Mouse (Mus musculus): ENCODE measurements around the gene Ly6g5b.
"Not testable (repeated sequence)": the region's sequence is repeated elsewhere in the genome, so short reads cannot be mapped to it uniquely, and the experiment has no call there.

Ly6g5b gene

GRCm38 (mm10) chr17:35139269-35139668 lies 24.0 kb upstream of the Ly6g5b start:
- DNase-seq (ENCODE audit: low spot score), result no peak

DNA sequence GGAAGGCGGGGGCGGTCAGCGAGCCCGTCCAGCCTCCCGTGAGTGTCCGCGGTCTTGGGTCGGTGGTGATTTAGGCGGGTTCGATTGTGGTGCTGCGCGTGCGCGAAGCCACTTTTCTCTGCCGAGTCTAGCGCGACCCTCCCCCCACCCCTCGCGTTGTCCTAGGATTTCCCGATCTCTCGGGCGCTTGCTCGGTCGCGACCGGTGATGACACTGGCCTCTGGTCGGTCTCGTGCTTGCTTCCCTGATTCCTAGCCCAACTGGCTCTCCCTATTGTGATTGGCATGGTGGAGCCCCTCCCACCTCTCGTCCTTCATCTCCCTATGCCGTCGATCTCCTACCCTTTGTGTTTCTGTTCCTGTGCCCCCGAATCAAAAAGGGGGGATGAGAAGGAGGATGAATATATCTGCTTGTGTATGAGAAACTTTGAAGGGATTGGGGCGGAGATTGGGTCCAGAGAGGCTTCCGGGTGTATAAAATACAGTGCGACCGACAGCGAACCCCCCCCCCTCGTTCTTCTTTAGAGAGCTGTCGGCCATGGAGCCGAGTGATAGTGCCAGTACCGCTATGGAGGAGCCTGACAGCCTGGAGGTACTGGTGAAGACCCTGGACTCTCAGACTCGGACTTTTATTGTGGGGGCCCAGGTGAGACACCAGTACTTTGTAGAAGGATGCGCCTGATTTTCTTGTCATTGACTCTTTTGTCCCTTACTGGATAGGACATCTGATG lies 20.5 kb upstream of the Ly6g5b start:
- DNase-seq (ENCODE audit: low spot score), result peak; percentile 53

DNA sequence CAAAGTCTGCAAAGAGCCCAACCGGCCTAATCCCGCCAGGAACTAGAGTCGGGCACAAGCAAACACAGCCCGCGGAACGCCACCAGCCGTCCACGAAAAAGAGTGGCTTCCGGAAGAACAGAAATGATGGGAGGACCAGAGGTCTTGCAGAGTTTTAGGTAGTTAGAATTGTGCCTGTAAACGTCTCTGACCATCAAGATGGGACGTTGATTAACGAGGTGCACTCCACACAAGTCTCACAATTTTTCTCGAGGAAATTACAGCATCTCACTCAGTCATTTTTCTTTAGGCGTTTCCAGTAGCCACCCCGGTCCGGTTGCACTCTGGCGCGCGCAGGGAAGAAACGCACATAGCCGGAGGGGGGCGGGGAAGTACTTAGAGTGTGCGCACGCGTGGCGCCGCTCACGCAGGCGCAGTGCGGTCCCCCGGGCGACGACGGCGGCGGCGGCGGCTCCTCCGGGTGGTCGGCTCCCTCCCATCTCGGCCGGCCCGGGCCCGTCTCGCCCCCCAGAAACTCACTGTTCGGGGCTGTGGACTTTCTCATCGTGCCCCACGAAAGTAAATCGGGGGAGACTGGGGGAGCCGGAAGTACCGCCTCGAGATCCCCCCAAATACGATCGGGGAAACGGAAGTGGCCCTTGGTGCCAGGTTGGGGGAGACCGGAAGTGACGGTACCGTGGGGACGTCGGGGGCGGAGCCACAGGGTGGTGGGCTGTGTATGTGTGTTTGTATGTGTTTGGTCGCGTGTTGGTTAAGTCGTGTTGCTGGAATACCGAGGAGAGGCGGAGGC lies 19.8 kb upstream of the Ly6g5b start, which contains the start of gene Bag6:
Gene Bag6, plus strand, starts transcription at position 378 of the 790 bp plus-strand sequence.
- peak; percentile 92 for DNase-seq (ENCODE audit: low spot score)

DNA sequence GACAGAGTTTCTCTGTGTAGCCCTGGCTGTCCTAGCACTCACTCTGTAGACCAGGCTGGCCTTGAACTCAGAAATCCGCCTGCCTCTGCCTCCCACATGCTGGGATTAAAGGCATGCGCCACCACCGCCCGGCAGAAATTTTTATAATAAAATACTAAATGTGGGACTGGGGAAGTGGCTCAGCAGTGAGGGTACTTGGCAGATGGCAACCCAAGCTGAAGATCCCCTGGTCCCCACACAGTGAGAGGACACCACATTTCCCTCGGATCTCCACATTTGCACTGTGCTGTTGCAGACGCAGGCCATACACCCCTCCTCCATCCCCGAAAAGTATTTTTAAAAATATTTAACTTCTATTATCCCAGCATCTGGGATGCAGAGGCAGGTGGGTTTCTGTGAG lies 18.3 kb upstream of the Ly6g5b start:
- DNase-seq (ENCODE audit: low spot score), result no peak

- no peak for DNase-seq (ENCODE audit: low spot score)
Measured at GRCm38 (mm10) chr17:35132174-35132560, 16.9 kb upstream of the Ly6g5b start.

- no peak for DNase-seq (ENCODE audit: low spot score)
Measured at GRCm38 (mm10) chr17:35131500-35132173, 16.4 kb upstream of the Ly6g5b start, which contains the start of gene Apom. Apom (minus strand) TSS chr17:35132050.

GRCm38 (mm10) chr17:35131038-35131437 lies 15.8 kb upstream of the Ly6g5b start:
- DNase-seq (ENCODE audit: low spot score), result no peak

DNA sequence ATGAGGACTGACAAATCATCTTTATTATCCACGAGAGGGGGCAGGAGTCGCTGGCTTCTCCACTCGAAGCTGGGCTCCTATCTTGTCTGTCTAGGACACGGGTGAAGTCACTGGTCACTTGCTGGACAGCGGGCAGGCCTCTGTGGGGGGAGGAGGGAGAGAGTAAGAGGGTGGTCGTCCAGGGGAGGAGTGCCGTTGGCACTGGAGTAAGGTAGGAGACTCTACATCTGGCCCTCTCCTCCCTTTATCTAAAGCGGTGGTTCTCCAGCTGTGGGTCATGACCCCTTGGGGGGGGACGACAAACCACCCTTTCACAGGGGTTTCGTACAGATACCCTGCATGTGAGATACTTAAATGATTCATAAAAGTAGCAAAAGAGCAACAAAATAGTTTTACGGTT lies 13.8 kb upstream of the Ly6g5b start:
- DNase-seq (ENCODE audit: low spot score), result no peak

DNA sequence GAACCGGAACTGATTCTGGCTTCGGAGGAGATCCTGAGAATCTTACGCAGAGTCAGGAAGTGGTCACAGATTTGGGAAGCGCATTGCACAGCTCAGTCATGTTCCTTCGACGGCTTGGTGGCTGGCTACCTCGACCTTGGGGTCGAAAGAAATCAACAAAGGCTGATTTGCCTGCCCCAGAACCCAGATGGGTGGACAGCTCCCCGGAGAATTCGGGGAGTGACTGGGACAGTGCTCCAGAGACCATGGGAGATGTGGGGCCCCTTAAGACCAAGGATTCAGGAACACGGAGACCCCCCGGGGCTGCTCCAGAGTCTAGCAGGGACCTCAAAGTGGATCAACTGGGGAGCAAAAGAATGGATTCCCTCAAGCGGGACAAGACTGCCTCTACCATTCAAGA lies 11.8 kb upstream of the Ly6g5b start:
- no peak for DNase-seq (ENCODE audit: low spot score)

DNA sequence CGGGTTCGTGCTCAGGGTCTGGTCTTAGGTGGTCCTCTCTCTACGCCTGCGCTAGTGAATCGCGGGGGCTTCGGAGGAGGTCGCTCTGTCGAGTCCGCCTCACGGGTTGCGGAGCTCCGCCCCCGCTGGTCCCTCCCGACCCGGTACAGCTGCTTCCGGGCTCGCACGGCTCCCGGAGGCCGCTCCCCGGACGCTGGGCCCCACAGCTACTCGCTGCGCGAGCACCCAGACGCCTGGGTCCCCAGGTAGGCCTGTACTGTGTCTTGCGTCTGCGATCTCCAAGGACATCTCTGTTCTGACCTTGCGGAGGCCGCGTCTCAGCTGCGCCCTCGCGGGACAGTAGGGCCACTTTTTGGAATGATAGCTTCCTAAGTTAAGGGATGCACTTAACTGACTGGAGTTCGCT lies 11.0 kb upstream of the Ly6g5b start, which contains the start of gene D17H6S53E:
Gene D17H6S53E, plus strand, starts transcription at position 168 of the 406 bp plus-strand sequence.
- DNase-seq (ENCODE audit: low spot score), result peak; percentile 77

GRCm38 (mm10) chr17:35125578-35125977 lies 10.3 kb upstream of the Ly6g5b start:
- DNase-seq (ENCODE audit: low spot score), result peak; percentile 33

DNA sequence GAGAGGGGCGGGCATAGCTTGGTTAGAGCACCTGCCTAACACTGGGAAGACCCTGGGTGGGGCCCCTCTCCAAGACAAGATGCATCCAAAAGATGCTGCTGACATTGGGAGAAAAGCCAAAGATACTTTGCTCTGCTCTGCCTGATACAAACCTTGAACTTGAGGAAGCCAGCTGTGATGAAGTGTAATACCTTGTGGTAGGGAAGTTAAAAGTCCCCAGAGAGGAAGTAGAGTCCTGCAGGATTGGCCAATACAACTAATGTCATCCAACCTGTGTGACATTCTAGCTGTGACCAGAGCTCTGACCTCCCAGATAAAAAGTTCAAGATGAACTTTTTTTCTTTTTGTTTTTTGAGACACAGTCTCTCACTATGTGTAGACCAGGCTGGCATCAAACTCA lies 9.9 kb upstream of the Ly6g5b start:
- no peak for DNase-seq (ENCODE audit: low spot score)

DNA sequence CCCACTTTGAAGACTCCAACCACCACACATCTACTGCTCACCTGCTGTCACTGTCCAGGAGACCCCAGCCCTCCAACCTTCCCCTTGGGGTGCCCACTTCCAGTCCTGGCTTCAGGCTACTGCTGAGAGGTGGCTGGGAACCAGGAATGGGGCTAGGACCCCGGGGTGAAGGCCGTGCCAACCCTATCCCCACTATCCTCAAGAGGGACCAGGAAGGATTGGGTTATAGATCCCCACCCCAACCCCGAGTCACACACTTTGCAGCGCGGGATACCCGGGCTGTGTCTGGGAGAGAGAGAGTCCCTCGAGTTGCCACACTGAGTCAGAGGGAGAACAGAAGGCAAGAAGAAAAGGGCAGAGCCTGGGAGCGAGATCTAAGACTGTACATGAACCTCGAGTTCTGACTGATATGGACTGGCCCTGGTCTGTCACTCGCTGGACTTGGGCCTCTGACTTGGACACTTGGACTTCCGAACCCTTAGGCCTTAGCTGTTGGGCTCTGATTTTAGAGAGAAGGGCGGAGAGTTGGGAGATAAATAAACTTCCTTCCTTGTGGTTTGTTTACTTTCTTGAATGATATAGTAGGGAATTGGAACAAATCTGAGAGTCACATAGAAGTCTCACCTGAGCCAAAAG lies 9.2 kb upstream of the Ly6g5b start:
- DNase-seq (ENCODE audit: low spot score), result not testable (repeated sequence)

DNA sequence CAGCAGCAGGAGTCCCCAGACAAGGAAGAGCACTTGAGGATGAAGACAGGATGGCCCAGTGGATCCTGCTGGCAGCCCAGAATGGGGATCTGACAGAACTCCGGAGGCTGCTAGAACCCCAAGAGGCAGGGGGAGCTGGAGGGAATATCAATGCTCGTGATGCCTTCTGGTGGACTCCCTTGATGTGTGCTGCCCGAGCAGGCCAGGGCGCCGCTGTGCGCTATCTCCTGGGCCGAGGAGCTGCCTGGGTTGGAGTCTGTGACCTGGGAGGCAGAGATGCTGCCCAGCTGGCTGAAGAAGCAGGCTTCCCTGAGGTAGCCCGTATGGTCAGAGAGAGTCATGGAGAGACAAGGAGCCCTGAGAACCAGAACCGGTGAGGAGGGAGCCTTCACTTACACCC lies 8.1 kb upstream of the Ly6g5b start:
- DNase-seq (ENCODE audit: low spot score), result not testable (repeated sequence)

DNA sequence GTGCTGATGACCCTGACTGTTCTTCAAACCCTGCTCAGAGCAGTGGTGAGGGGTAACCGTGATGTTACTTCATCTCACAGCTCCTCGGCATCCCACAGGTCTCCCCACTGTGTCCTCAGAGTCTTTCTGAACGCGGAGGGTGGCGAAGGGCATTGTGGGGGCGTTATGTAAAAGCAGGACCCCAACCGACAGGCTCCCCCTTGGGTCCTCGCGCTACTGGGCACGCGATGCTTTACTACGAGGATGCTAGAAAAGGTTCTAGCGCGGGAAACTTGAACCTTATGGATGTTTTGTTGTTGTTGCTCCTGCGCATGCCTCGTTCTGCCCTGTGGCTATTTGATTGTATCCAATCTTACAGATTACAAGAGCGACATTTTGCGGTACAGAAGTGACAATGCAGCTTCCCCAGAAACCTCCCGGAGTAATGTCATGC lies 6.7 kb upstream of the Ly6g5b start, which contains the start of gene Csnk2b:
Gene Csnk2b, minus strand, starts transcription at position 183 of the 433 bp plus-strand sequence.
- peak; percentile 36 for DNase-seq (ENCODE audit: low spot score)

DNA sequence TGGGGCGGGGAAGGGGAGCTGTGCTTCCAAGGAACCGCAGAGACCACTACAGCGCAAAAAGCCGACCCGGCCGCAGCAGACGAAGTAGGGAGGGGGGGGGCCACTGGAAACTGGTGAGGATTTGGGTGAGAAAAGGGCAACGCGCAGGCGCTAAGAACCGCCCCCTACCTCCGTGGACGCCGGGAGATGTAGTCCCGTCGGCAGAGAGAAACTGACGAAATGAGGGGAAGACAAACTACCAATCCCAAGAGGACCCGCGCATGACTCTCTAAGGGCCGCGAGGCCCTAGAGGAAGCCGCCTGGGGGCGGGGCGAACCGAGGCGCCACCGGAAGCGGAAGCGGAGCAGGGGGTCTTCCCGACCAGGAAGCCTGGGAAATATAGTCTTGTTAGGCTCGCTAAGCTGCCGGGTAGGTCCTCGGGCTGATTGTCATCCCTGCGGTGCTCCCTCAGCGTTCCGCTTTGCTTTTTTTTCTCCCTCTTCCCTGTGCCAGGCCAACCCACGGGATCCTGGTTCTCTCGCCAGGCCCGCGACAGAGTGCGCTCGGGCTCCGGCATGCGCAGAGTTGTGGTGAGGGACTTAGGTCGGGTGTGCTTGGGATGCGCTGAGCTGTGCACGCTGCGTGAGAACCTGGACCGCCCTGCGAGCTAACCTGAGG lies 6.0 kb upstream of the Ly6g5b start, which contains the start of gene Gpank1:
Gene Gpank1, plus strand, starts transcription at position 313 of the 657 bp plus-strand sequence.
- peak; percentile 99 for DNase-seq (ENCODE audit: low spot score)

DNA sequence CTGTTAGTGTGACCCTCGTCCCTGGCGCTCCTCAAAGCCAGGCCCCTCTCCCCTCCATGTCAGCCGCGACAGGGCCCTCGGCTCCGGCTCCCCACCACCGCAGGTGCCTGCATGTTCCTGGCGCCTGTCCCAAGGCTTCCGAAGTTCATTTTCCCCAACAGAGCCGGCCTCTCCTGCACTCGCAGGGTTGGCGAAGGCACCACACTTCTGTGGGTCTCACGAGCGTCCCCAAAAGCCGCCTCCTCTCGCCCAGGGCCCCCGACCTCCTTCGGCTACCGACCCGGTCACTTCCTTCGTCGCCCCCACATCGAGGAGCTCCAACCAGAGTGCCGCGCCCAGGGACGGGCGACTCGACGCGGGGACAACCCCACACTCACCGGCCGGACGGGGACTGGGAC lies 5.5 kb upstream of the Ly6g5b start:
- no peak for DNase-seq (ENCODE audit: low spot score)

DNA sequence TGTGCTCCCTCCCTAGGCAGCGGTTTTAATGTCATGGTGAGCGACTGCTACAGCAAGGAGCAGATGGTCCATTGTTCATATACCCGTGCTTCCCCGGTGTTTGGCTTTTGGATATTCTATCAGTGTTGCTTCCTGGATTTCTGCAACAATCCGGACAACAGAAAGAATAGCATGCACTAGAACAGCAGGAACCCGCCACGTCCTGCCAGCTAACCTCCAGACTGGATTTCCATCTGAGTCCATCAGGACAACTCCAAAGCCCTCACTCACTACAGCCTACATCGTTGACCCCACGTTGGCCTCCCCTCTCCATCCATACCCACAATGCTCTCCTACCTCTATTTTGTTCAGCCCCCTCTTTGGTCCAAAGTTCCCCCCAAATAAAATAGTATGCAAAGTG lies 3.5 kb downstream of the Ly6g5b start:
- DNase-seq (ENCODE audit: low spot score), result no peak

DNA sequence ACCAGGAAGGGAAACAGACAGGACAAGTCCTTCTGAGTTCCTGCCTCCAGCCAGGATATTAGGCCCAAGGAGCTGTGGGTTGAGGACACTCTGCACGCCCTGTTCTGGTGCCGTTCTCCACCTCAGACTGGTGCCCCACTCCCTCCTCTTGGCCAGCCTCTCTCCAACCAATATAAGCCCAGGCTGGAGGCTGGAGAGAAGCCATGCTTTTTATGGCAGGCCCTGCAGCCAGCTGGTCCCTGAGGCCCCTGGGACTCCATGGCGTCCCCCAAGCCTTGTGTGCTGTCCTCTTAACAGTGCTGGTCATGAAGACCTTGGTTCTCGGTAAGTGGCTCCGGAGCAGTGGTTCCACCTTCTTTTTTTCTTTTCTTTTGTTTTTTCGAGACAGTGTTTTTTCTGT lies 7.1 kb downstream of the Ly6g5b start, which contains the start of gene Ly6g5c:
Gene Ly6g5c, plus strand, starts transcription at position 183 of the 400 bp plus-strand sequence.
- DNase-seq (ENCODE audit: low spot score), result no peak

GRCm38 (mm10) chr17:35106522-35106921 lies 8.7 kb downstream of the Ly6g5b start:
- no peak for DNase-seq (ENCODE audit: low spot score)

DNA sequence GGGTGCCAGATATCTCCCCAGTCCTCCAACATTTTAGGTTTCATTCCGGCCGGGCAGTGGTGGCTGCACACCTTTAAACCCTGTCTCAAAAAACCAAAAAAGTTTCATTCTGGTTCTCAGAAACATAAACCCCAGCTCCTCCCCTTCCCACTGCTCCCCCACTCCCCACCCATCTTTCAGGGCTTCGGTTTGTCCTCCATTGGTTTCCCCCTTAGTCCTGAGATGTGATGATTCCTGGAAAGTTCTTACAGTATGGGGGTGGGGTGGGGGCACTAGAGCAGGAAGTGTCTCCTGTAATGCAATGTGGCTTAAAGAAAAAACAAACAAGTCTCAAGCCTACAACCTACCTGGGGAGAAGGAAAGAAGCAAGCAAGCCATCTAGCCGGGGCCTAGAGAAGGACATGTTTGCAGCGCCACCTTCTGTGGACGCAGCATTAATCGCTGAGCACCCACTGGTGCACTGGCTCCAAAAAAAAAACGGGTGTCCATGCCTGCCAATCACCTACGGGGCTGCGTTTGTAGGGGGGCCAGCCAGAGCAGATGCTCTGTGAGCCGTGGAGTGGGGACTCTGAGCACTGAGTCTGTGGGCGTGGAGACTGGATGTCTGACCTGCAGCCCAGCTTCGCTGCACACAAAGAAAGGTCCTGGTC lies 9.4 kb downstream of the Ly6g5b start:
- DNase-seq (ENCODE audit: low spot score), result peak; percentile 41
